Mouse (Mus musculus) hematopoietic stem cell, adult 5-6 weeks (primary cell): ENCODE data around the gene Nckap5l. TPM values are rescaled to one million over a fixed set of nuclear protein-coding genes. Genes with fewer than 3 reads are reported as not detected.

Experiments used
- ATAC-seq, 2 experiments: fragments of 125-278 bp in 1 of 2; replicated peaks in 1 of 2; 2 replicates each; pipeline ENCODE4 v1.8.0; 2016 to 2017; ENCODE audit warnings: inconsistent platforms in 2 of 2, mild to moderate bottlenecking in 2 of 2, moderate number of reproducible peaks in 2 of 2, low read depth in 1 of 2, moderate TSS enrichment in 1 of 2; ENCODE audit not compliant: low FRiP score in 2 of 2, poor library complexity in 2 of 2, severe bottlenecking in 2 of 2, insufficient read depth in 1 of 2, low TSS enrichment in 1 of 2
- total RNA-seq: library from RNA; stranded (forward); fragments of 172-1452, 232-1000 nt; gene quantifications from 2 replicates; pipeline ENCODE4 v1.2.3, GENCODE M21; 2017

Nckap5l gene
- total RNA-seq = 0.89 and 1.8 TPM in 2 replicates

GRCm38 (mm10) chr15:99457606-99458401 lies at the start of gene Nckap5l:
Nckap5l (minus strand) TSS chr15:99457748.
- peak; percentile 86 to 93 for ATAC-seq

- ATAC-seq = no peak
Observed at GRCm38 (mm10) chr15:99505324-99506095, 48.0 kb upstream of the Nckap5l start.

- ATAC-seq = no peak
Observed at GRCm38 (mm10) chr15:99503256-99503655, 45.7 kb upstream of the Nckap5l start.

- ATAC-seq = no peak
Observed at GRCm38 (mm10) chr15:99502311-99502831, 44.8 kb upstream of the Nckap5l start.

- no peak for ATAC-seq
Observed at GRCm38 (mm10) chr15:99501292-99502260, 44.0 kb upstream of the Nckap5l start.

- peak in 1 of 2 experiments; percentile 11; a peak in 1 of 4 replicates for ATAC-seq
Observed at GRCm38 (mm10) chr15:99500320-99500719, 42.8 kb upstream of the Nckap5l start.

GRCm38 (mm10) chr15:99499726-99500125 lies 42.2 kb upstream of the Nckap5l start:
- no peak for ATAC-seq

GRCm38 (mm10) chr15:99498781-99499180 lies 41.2 kb upstream of the Nckap5l start:
- no peak for ATAC-seq

GRCm38 (mm10) chr15:99498356-99498755 lies 40.8 kb upstream of the Nckap5l start:
- peak in 1 of 2 experiments; percentile 29; a peak in 1 of 4 replicates for ATAC-seq

- ATAC-seq = peak in 1 of 2 experiments; percentile 61; a peak in 1 of 4 replicates
Observed at GRCm38 (mm10) chr15:99497527-99498242, 40.1 kb upstream of the Nckap5l start.

GRCm38 (mm10) chr15:99497061-99497460 lies 39.5 kb upstream of the Nckap5l start:
- peak; percentile 40 to 60; a peak in 3 of 4 replicates for ATAC-seq

GRCm38 (mm10) chr15:99484745-99485144 lies 27.2 kb upstream of the Nckap5l start:
- ATAC-seq = no peak

GRCm38 (mm10) chr15:99475814-99476213 lies 18.3 kb upstream of the Nckap5l start:
- ATAC-seq = no peak

GRCm38 (mm10) chr15:99474576-99474926 lies 17.0 kb upstream of the Nckap5l start, which contains the start of gene Bcdin3d:
Bcdin3d (minus strand) TSS chr15:99474730.
- ATAC-seq = peak; percentile 78 to 81

- peak; percentile 47 to 49; a peak in 3 of 4 replicates for ATAC-seq
Observed at GRCm38 (mm10) chr15:99473801-99474575, 16.4 kb upstream of the Nckap5l start.

GRCm38 (mm10) chr15:99472972-99473371 lies 15.4 kb upstream of the Nckap5l start:
- ATAC-seq = no peak
